Mouse (Mus musculus) adrenal gland, postnatal 36 days (tissue): ENCODE measurements around the gene Kras. TPM values are rescaled to one million over a fixed set of nuclear protein-coding genes. Genes with fewer than 3 reads are reported as not detected.

Experiments used
- DNase-seq, 2 experiments: peaks; one replicate each; pipeline ENCODE4 v3.0.0; 2021; ENCODE audit warnings: mixed read lengths in 1 of 2
- total RNA-seq, 2 experiments: library from RNA; stranded (reverse); gene quantifications; 2 replicates each; pipeline ENCODE4 v1.2.3; 2021

Gene Kras
- total RNA-seq, 2 experiments from 2014 or later: 41.9 to 54.2 TPM

- peak; percentile 65 to 78 for DNase-seq
Observed at GRCm38 (mm10) chr6:145249291-145250184, 501 bp downstream of the Kras start.

DNA sequence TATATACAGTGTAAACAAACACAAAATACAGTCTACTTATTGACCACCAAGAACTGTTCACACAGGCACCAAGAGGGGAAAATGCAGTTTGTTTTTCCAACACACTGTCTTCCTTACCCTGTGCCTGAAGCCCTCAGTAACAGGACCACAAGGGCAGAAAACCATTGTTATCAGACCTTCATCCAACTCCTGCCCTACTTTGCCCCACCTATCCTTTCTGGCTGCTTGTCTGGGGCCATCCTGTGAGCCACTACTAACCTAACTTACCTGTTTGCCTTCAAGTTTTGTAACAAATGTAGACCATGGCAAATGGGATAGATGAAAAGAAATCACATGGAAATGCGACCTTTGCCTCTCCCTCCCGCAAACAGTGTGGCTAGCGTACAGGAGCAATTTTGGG is 2.2 kb downstream of the Kras start:
- DNase-seq: no peak

- DNase-seq: no peak
Observed at GRCm38 (mm10) chr6:145246841-145247240, 3.2 kb downstream of the Kras start.

DNA sequence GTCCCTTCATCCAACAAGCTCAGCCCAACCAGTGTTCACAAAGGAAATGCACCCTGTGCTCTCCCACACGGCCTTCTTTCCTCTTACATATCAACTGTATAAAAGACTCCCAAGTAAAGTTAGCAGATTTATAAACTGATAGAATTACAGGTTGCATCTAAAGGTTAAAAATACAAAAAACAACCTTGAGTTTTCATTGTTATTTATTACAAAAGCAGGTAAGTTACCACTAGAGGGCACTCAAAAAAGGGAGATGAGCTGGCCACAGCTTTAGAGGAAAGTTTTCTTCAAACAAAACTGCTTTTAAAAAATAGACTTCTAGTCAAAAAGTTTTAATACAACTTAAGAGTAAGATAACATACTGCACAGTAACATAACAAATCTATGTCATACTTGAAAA is 7.5 kb downstream of the Kras start:
- DNase-seq: no peak

GRCm38 (mm10) chr6:145240285-145240684 is 9.8 kb downstream of the Kras start:
- DNase-seq: no peak

DNA sequence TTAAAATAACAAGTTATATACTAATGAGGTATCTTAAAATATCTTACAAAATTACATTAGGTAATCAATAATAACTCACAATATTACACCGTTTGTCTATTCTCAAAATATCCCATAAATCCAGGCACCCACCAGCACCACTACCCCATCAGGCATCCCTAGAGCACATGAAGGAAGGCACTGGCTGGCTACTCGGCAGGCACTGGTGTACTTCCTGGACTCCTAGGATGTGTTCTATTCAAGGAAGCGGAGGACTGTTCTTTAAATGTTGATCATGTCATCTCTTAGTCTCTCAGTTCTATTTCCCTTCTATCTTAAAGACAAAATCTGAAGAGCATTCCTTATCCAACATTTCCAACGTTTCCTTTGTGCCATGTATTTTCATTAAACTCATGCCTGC is 12.9 kb downstream of the Kras start:
- no peak for DNase-seq

GRCm38 (mm10) chr6:145235367-145235766 is 14.7 kb downstream of the Kras start:
- DNase-seq: no peak

- no peak for DNase-seq
Observed at GRCm38 (mm10) chr6:145234391-145234790, 15.6 kb downstream of the Kras start.

DNA sequence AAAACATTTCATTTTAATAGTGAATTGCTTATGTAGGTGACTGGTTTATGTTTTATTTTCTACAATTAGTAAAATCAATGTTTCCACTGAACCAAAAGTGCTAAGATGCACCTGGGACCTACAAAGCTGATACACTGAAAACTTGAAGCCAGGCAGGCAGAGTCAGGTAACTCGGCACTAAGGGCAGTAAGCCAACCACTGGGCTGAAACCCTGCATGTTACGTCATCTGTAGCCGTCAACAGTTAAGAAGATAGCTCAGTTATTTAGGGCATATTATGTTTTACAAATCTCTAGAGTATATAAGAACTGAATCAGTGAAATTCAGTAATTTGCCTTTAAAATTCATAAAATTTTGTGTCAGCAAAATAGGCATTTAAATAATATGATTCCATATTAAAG is 23.7 kb downstream of the Kras start:
- peak in 1 of 2 experiments; percentile 25 for DNase-seq

DNA sequence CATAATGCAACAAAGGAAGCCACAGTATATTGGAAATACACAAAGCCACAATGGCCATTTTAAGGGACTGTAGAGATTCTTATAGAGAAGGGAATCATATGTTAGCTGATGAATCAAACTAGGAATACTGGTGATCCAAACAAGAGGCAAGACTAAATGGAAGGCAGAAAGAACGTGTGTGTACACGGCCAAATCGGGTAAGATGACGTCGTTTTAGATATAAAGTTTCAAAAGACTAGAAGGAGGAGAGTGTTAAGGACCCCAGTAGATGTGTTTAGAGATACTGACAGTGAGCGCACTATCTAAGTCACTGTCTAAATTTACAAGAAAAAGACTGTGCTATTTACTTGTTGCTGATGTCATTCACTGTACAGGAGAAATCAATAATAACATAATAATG is 25.8 kb downstream of the Kras start:
- DNase-seq: no peak

- DNase-seq: no peak
Observed at GRCm38 (mm10) chr6:145215826-145216225, 34.2 kb downstream of the Kras start.

DNA sequence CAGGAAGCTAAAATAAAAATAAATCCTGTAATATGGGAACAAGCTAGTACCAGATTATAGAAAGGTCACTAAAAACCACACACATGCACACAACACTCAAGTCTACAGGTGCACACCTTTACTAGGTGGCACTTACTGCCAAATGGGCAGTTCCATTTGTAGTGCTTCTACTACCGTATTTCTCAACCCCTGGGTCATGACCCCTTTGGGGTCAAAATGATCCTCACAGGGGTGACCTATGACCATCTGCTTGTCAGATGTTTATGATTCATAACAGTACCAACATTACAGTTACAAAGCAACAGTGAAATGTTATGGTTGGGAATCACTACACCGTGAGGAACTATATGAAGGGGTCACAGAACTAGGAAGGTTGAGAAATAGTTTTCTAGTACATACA is 36.1 kb downstream of the Kras start:
- DNase-seq: no peak

DNA sequence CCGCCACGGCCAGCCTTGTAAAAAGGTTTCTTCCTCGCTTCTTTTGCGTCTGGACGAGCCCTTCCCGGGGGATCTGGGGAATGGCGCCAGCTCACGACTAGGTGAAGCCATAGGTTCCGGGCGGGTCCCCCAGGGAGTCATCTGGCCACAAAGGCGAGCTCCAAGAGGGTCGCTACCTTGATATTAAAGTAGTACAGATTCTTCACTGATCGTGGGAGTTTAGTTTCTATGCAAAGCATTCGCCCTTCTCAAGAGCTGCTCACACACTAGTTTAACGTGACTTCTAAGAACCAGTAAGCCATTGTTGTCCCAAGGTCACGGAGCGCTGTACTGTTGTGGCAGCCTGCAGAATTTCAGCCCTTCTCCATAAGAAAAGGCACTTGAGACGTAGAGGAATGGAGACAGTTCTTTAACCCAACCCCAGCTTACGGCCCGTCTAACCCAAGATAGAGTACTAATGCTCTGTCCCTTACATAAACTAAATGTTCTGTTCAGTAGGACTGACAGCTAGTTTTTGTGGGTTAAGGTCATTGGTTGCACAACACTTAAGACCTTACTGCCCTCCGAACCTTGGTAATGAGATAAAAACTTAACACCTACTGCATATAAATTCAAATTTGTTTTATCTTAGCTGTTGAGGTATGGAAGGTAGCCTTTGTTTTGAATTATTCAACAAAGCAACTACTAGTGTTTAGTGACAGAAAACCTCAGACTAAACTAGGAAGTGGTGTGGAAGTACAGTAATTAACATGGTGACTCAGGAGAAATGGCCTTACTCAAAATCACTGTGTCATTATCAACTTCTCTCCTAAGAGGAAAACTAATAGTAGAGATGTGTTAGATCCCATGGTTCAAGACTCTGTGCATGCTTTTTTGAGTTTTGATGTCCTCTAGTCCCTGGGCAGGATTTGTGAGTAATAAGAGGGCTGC is 38.4 kb downstream of the Kras start:
- peak; percentile 24 to 25 for DNase-seq

GRCm38 (mm10) chr6:145210816-145211338 is 39.2 kb downstream of the Kras start, which contains the start of the genes Casc1 and Etfrf1:
TSS of gene Casc1 (minus strand) at chr6:145211005.
TSS of gene Etfrf1 (plus strand) at chr6:145211134.
- DNase-seq: peak; percentile 97 to 98

- no peak for DNase-seq
Observed at GRCm38 (mm10) chr6:145210056-145210680, 39.9 kb downstream of the Kras start.

- no peak for DNase-seq
Observed at GRCm38 (mm10) chr6:145205142-145205541, 44.9 kb downstream of the Kras start.

- DNase-seq: no peak
Observed at GRCm38 (mm10) chr6:145204440-145204839, 45.6 kb downstream of the Kras start.

DNA sequence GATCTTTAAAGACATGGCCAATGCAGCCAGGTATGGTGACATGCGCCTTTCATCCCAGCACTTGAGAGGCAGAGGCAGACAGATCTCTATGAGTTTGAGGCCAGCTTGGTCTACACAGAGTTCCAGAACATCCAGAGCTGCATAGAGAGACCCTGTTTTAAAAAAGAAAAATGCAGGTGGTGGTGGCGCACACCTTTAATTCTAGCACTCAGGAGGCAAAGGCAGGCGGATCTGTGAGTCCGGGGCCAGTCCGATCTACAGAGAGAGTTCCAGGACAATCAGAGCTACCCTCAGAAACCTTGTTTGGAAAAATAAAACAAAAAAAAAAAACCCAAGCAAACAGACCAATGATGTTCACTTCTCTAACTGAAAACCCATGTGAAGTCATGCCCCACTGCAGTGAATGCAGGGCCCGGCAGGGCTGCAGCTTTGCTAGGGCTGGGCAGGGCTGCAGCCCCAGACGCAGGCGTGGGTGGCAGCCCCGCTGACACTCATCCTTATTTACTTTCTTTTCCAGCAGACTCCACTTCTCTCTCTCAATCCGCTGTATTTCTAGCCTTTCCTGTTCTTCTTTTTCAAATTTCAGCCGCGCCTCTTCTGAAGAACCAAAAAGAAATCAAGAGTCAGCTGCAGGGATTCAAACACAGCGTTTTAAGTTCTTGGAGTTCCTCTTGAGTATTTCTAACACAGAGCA is 47.5 kb downstream of the Kras start:
- DNase-seq: no peak

DNA sequence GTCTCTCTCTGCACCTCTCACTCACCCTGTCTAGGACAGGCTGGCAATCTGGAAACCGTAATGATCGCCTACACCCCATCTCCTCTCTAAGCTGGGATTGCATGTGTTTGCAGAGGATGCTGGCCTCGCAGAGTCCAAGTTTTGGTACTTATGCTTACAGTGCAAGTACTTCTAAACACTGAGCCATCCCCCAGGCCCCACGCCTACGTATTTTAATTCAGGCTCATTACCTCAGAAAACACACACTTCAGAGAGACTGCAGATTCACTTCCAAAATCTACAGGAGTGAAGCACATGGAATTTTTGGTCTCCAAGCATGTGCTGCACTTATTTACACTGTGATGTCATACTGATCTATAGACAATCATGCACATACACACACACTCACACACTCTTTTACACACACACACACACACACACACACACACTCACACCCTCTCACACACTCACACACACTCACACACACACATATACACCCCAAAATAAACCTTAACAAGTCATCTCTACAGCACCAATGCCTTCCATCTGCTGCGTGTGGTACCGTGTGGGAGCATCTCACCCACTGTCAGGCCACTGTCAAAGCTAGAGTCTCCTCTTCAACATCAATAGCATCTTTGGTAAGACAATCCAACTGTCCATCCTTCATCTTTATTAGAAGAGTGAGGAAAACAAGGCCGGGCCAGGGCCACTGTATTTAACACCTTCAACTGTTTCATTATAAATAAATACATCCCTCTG is 51.9 kb downstream of the Kras start:
- no peak for DNase-seq

- no peak for DNase-seq
Observed at GRCm38 (mm10) chr6:145193446-145193845, 56.6 kb downstream of the Kras start.

GRCm38 (mm10) chr6:145193038-145193437 is 57.0 kb downstream of the Kras start:
- DNase-seq: no peak
